Mouse (Mus musculus) megakaryocyte, embryonic 14.5 days (primary cell): Measurements from ENCODE around the gene Rnf123. TPM values are rescaled to one million over a fixed set of nuclear protein-coding genes. Genes with fewer than 3 reads are reported as not detected.

Experiments used
- H3K27me3 ChIP-seq: replicated peaks from 2 replicates; pipeline ENCODE3; 2012; ENCODE audit warnings: inconsistent platforms
- H3K36me3 ChIP-seq: replicated peaks from 2 replicates; pipeline ENCODE3; 2012; ENCODE audit warnings: low read length, inconsistent platforms, mixed read lengths
- H3K4me1 ChIP-seq: 2 replicates; pipeline ENCODE4 v1.6.1; 2012; ENCODE audit warnings: inconsistent platforms
- H3K4me3 ChIP-seq: replicated peaks from 2 replicates; pipeline ENCODE3; 2012; ENCODE audit warnings: moderate library complexity, mild to moderate bottlenecking, inconsistent platforms
- H3K9me3 ChIP-seq: 2 replicates; pipeline ENCODE4 v1.6.1; 2012; ENCODE audit warnings: inconsistent platforms
- FLI1 ChIP-seq: IDR thresholded peaks from 2 replicates; pipeline ENCODE4 v1.6.1; 2012; ENCODE audit warnings: low read length, inconsistent platforms, mixed read lengths
- GATA1 ChIP-seq: IDR thresholded peaks from 3 replicates; pipeline ENCODE4 v1.6.1; 2012; ENCODE audit warnings: mixed read lengths, low read length, inconsistent platforms, borderline replicate concordance
- polyA plus RNA-seq: library from polyadenylated mRNA; stranded (reverse); fragments of >175 nt; gene quantifications from 2 replicates; pipeline ENCODE4 v1.2.3, GENCODE M21; 2012; ENCODE audit warnings: low replicate concordance; ENCODE audit not compliant: insufficient read depth

Rnf123 gene
- polyA plus RNA-seq, 1 experiment: 73.7 TPM

DNA sequence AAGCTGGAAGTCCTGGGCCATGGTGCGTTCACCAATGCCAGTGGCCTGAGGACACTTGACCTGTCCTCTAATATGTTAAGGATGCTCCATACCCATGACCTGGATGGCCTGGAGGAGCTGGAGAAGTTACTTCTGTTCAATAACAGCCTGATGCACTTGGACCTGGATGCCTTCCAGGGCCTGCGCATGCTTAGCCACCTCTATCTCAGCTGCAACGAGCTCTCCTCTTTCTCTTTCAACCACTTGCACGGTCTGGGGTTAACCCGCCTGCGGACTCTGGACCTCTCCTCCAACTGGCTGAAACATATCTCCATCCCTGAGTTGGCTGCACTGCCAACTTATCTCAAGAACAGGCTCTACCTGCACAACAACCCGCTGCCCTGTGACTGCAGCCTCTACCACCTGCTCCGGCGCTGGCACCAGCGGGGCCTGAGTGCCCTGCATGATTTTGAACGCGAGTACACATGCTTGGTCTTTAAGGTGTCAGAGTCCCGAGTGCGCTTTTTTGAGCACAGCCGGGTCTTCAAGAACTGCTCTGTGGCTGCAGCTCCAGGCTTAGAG, 29.4 kb downstream of the Rnf123 start:
- Histone ChIP-seq H3K36me3 (peaks cover 88% of the 10 kb centered on the region), H3K4me3 (peak overlapping the region; percentile 91), H3K27me3 (no peaks in the 10 kb centered on the region), H3K4me1 (peaks cover 90% of the 10 kb centered on the region), H3K9me3 (no peaks in the 10 kb centered on the region)
- no peak for TF ChIP-seq GATA1
- no peak for TF ChIP-seq FLI1

DNA sequence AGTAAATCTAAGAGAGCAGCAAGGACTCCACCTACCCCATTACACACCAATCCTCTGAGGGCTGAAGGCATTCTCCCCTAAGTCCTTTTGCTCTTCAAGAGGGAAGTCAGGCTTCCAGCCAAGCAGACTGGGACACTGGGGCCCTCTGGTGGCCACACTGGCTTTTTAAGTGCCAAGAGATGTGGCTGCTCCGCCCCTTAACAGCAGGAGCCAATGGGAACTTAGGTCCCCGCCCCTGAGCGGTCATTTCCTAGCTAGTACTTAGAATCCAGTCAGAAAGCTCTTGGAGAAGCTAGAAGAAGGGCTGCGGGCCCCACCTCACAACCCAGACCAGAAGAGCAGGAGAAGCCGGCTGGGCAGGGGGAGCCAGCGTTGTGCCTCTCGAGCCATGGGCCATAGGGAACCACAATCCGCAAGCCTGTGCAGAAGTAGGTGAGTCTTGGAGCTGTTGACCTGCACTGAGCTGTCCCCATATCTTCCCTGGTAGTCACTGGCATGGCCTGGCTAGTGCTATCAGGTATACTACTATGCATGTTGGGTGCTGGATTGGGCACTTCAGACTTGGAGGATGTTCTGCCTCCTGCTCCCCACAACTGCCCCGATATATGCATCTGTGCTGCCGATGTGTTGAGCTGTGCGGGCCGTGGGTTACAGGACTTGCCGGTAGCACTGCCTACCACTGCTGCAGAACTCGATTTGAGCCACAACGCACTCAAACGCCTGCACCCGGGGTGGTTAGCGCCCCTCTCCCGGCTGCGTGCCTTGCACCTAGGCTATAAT, 30.1 kb downstream of the Rnf123 start, which contains the start of gene Amigo3:
Gene Amigo3, plus strand, starts transcription at position 275 of the 780 bp plus-strand sequence.
- Histone ChIP-seq H3K9me3 (no peaks in the 10 kb centered on the region), H3K36me3 (peaks cover 83% of the 10 kb centered on the region), H3K4me3 (peak within 1 kb of the TSS; percentile 91), H3K27me3 (no peaks in the 10 kb centered on the region), H3K4me1 (peaks cover 90% of the 10 kb centered on the region)
- TF ChIP-seq FLI1 (no peak), GATA1 (no peak)

DNA sequence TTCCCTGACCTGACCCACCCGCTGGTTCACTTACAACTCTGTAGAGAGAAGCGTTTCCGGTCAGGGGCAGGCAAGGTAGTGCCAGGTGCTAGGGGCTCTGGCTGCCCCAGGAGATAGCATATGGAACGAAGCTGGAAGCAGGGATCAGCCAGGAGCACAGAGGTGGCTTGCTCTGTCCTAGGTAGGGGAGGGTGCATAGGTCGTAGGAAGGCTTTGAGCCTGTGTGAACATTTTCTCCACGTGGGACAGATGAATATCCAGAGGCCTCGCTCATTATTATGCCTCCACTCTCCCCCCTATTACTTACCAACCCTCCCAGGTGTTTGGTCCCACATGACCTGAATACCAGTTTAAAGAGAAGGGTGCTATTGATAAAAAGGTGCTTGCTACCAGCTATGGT, 30.7 kb downstream of the Rnf123 start:
- no peaks in the 10 kb centered on the region for H3K9me3 ChIP-seq
- peaks cover 91% of the 10 kb centered on the region for H3K4me1 ChIP-seq
- H3K4me3 ChIP-seq: no peak overlapping the region
- peaks cover 83% of the 10 kb centered on the region for H3K36me3 ChIP-seq
- H3K27me3 ChIP-seq: no peaks in the 10 kb centered on the region
- TF ChIP-seq GATA1 (no peak), FLI1 (no peak)

DNA sequence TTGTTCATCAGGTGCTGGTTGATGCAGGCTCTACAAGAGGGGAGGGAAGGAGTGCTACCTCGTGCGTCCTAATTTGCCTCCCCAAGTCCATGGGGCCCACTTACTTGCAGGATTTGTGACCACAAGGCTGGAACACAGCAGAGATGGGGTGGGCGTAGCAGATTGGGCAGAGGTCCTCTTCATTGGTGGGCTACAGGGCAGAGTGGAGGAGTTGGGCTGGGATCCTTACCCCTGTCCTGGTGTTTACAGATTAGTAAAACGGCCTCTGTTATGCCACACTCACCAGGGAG, 31.3 kb downstream of the Rnf123 start:
- no peak overlapping the region for H3K4me3 ChIP-seq
- H3K9me3 ChIP-seq: no peaks in the 10 kb centered on the region
- TF ChIP-seq FLI1 (no peak), GATA1 (no peak)
- peaks cover 83% of the 10 kb centered on the region for H3K36me3 ChIP-seq
- peaks cover 91% of the 10 kb centered on the region for H3K4me1 ChIP-seq
- H3K27me3 ChIP-seq: no peaks in the 10 kb centered on the region

DNA sequence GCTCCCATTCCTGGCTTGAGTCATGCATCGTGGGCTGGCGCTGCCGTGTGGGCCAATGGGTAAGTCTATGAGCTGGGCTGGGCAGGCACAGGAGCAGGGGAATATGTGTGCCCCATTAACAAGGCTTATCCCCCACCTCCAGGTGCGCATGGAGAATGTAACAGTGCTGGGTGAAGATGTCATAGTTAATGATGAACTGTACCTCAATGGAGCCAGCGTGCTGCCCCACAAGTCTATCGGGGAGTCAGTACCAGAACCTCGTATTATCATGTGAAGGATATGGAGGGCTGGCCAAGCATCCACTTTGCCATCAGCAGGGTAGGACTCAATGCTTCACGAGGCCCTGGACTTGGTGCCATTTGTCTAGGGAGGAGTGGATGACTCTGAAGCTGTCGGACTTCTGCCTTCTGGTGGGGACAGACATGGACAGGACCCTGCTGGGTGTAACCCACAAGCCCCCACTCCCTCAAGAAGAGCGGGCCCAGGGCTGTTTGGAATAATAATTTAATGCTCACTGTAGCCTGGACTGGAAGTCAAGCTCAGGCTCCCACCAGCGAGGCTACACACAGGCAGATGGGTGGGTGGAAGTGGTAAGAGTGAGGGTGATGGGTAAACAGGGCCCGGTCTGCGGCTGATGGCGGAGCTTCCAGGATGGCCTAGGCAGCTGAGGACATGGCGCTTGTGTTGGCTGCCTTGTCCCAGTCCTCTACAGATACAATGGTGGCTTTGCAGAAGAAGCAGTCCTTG, 31.8 kb downstream of the Rnf123 start:
- no peaks in the 10 kb centered on the region for H3K9me3 ChIP-seq
- TF ChIP-seq FLI1 (no peak), GATA1 (no peak)
- no peaks in the 10 kb centered on the region for H3K27me3 ChIP-seq
- H3K36me3 ChIP-seq: peaks cover 83% of the 10 kb centered on the region
- H3K4me3 ChIP-seq: peak overlapping the region; percentile 48
- H3K4me1 ChIP-seq: peaks cover 94% of the 10 kb centered on the region

DNA sequence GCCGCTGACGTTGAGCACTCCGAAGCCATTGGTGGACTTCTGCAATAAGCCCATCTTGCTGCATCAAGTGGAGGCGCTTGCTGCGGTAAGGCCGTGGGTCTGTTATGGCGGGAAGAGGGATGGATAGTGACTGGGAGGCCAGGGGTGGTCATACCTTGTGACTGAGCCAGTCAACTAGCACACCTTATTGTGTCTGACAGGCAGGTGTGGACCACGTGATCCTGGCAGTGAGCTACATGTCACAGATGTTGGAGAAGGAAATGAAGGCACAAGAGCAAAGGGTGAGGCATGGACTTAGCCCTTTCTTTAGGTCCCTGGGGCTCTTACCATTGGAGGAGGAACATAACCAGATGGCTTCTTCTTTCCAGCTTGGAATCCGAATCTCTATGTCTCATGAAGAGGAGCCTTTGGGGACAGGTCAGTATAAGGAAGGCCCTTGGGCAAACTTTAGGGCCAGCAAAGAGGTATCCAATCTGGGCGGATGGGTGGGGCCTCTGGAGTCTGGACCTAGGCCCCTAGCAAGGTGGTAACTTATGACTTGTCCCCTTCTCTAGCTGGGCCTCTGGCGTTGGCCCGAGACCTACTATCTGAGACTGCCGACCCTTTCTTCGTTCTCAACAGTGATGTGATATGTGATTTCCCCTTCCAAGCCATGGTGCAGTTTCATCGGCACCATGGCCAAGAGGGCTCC, 33.4 kb downstream of the Rnf123 start:
- peaks cover 83% of the 10 kb centered on the region for H3K36me3 ChIP-seq
- no peaks in the 10 kb centered on the region for H3K9me3 ChIP-seq
- TF ChIP-seq FLI1 (no peak), GATA1 (no peak)
- H3K27me3 ChIP-seq: no peaks in the 10 kb centered on the region
- peak overlapping the region; percentile 99 for H3K4me3 ChIP-seq
- H3K4me1 ChIP-seq: peaks cover 95% of the 10 kb centered on the region

DNA sequence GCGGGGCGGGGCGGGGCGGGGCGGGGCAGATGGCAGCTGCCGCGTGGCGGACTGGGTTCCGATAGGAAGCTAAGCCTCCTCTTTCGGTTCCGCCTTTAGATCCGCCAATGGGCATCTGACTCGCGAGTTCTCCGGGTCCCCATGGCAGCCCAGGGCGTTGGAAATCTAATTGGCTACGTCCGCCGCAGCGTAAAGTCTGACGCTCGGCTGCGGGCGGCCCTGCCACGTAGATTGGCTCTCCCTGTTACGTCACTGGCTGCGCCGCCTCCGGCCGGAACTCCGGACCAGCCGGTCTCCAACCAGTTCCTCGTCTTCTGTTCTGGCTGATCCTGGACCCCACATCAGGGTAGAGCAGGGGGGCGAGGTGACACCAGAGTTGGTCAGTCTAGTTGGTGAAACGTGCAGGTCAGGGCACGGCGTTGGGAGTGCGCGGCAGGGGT, 34.1 kb downstream of the Rnf123 start, which contains the start of gene Gmppb:
Gene Gmppb, plus strand, starts transcription at position 227 of the 440 bp plus-strand sequence.
- peak within 1 kb of the TSS; percentile 99 for H3K4me3 ChIP-seq
- no peaks in the 10 kb centered on the region for H3K27me3 ChIP-seq
- peaks cover 91% of the 10 kb centered on the region for H3K4me1 ChIP-seq
- H3K36me3 ChIP-seq: peaks cover 80% of the 10 kb centered on the region
- H3K9me3 ChIP-seq: no peaks in the 10 kb centered on the region
- TF ChIP-seq FLI1 (no peak), GATA1 (no peak)

DNA sequence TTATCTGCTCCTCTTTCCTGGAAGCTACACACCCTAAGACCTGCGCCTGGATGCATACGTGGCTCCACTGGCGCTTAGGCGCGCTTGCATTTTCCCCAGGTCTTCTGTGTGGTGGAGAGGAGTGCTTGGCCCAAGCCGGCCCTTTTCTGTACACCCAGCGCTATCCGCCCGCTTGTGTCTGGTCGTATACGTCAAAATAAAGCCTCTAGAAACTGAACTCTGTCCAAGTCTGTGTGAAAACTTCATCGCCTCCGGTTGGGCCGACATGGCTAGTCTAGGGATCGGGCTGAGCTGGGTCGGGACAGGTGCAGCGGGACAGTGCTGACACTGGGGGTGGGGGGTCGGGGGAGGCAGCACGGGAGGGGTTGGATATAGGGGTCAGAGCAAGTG, 34.6 kb downstream of the Rnf123 start:
- peak overlapping the region; percentile 99 for H3K4me3 ChIP-seq

More for the DNA sequence above, 34.6 kb downstream of the Rnf123 start:
- H3K27me3 ChIP-seq: no peaks in the 10 kb centered on the region
- no peaks in the 10 kb centered on the region for H3K9me3 ChIP-seq
- H3K36me3 ChIP-seq: peaks cover 78% of the 10 kb centered on the region
- peaks cover 87% of the 10 kb centered on the region for H3K4me1 ChIP-seq
- TF ChIP-seq GATA1 (no peak), FLI1 (no peak)
